Mouse (Mus musculus) spleen, adult 2 months (tissue): ENCODE results near the gene Syt14. TPM values are rescaled to one million over a fixed set of nuclear protein-coding genes. Genes with fewer than 3 reads are reported as not detected.

Experiments used
- DNase-seq, 2 experiments: peaks; one replicate each; pipeline versions ENCODE4 v3.0.0 to v3.0.0-alpha.2; 2012 to 2021; ENCODE audit warnings: low spot score in 2 of 2, low read depth in 1 of 2
- H3K27ac ChIP-seq: fragments of 200-500 bp; 2 replicates; pipeline ENCODE4 v1.5.1; 2012; ENCODE audit warnings: low read length, inconsistent platforms; ENCODE audit not compliant: insufficient read depth
- H3K27me3 ChIP-seq: fragments of 200-500 bp; 2 replicates; pipeline ENCODE4 v1.6.1; 2012; ENCODE audit warnings: mild to moderate bottlenecking, moderate library complexity, low read length, inconsistent platforms; ENCODE audit not compliant: control insufficient read depth, insufficient read depth
- H3K36me3 ChIP-seq: fragments of 200-500 bp; 2 replicates; pipeline ENCODE4 v1.6.1; 2012; ENCODE audit warnings: mild to moderate bottlenecking, low read length, inconsistent platforms; ENCODE audit not compliant: control insufficient read depth, insufficient read depth
- H3K4me1 ChIP-seq: fragments of 200-500 bp; 2 replicates; pipeline ENCODE4 v1.6.1; 2011; ENCODE audit warnings: inconsistent platforms; ENCODE audit not compliant: control insufficient read depth, insufficient read depth, insufficient read length
- H3K4me3 ChIP-seq: fragments of 200-500 bp; 2 replicates; pipeline ENCODE4 v1.5.1; 2011; ENCODE audit warnings: mild to moderate bottlenecking, inconsistent platforms; ENCODE audit not compliant: insufficient read depth, insufficient read length; ENCODE audit errors: extremely low read depth
- CTCF ChIP-seq: fragments of 200-500 bp; IDR thresholded peaks from 2 replicates; pipeline ENCODE4 v1.5.1; 2011; ENCODE audit warnings: mild to moderate bottlenecking, inconsistent platforms; ENCODE audit not compliant: insufficient read depth, insufficient read length, insufficient replicate concordance; ENCODE audit errors: extremely low read depth
- POLR2A ChIP-seq: fragments of 200-500 bp; IDR thresholded peaks from 2 replicates; pipeline ENCODE4 v1.6.1; 2011; ENCODE audit warnings: low read depth, low read length, inconsistent platforms
- WGBS: fragments of 180-500 bp; shearing (Covaris S2); methylation state at CpG from one replicate; pipeline ENCODE4 v1.1.7; 2018; 5-methylcytosine and 5-hydroxymethylcytosine counted together
- polyA plus RNA-seq: library from polyadenylated mRNA; depleted of rRNA; stranded (reverse); fragments of >200 nt; gene quantifications from 2 replicates; pipeline ENCODE4 v1.2.3, GENCODE M21; 2012

Syt14 gene
- polyA plus RNA-seq, 1 experiment: 0.08 TPM

GRCm38 (mm10) chr1:192993491-192993890 is 42.1 kb downstream of the Syt14 start:
- H3K4me3 ChIP-seq: no peak overlapping the region
- DNase-seq: no peak

GRCm38 (mm10) chr1:192987203-192987602 is 48.4 kb downstream of the Syt14 start:
- Histone ChIP-seq H3K27ac (no peak overlapping the region), H3K27me3 (no peaks in the 10 kb centered on the region), H3K4me3 (no peak overlapping the region), H3K36me3 (no peaks in the 10 kb centered on the region), H3K4me1 (no peaks in the 10 kb centered on the region)
- DNase-seq: no peak
- 93% methylated on average over 3 of the region's 3 CpGs for WGBS
- no peak for TF ChIP-seq CTCF
- no peak for TF ChIP-seq POLR2A

More at GRCm38 (mm10) chr1:192993491-192993890, 42.1 kb downstream of the Syt14 start:
- no peaks in the 10 kb centered on the region for H3K27me3 ChIP-seq
- no peak for TF ChIP-seq CTCF
- TF ChIP-seq POLR2A: no peak
- no peaks in the 10 kb centered on the region for H3K36me3 ChIP-seq
- no peaks in the 10 kb centered on the region for H3K4me1 ChIP-seq
- H3K27ac ChIP-seq: no peak overlapping the region

GRCm38 (mm10) chr1:192986481-192986880 is 49.1 kb downstream of the Syt14 start:
- H3K27me3 ChIP-seq: no peaks in the 10 kb centered on the region
- no peaks in the 10 kb centered on the region for H3K36me3 ChIP-seq
- H3K4me1 ChIP-seq: no peaks in the 10 kb centered on the region
- DNase-seq: no peak
- no peak overlapping the region for H3K4me3 ChIP-seq
- H3K27ac ChIP-seq: no peak overlapping the region
- no peak for TF ChIP-seq CTCF
- TF ChIP-seq POLR2A: no peak
- WGBS: 82% methylated on average over 3 of the region's 3 CpGs

GRCm38 (mm10) chr1:192984333-192984732 is 51.2 kb downstream of the Syt14 start:
- no peaks in the 10 kb centered on the region for H3K36me3 ChIP-seq
- WGBS: 84% methylated on average over 4 of the region's 4 CpGs
- TF ChIP-seq CTCF: no peak
- no peak for TF ChIP-seq POLR2A
- H3K27me3 ChIP-seq: no peaks in the 10 kb centered on the region
- no peak overlapping the region for H3K4me3 ChIP-seq
- DNase-seq: no peak
- H3K27ac ChIP-seq: no peak overlapping the region
- H3K4me1 ChIP-seq: no peaks in the 10 kb centered on the region

- 89% methylated on average over 3 of the region's 3 CpGs for WGBS
- no peaks in the 10 kb centered on the region for H3K36me3 ChIP-seq
Measured at GRCm38 (mm10) chr1:192981658-192982057, 53.9 kb downstream of the Syt14 start.

GRCm38 (mm10) chr1:192981120-192981519 is 54.5 kb downstream of the Syt14 start:
- Histone ChIP-seq H3K27me3 (no peaks in the 10 kb centered on the region), H3K27ac (no peak overlapping the region), H3K4me1 (no peaks in the 10 kb centered on the region), H3K4me3 (no peak overlapping the region), H3K36me3 (no peaks in the 10 kb centered on the region)
- TF ChIP-seq CTCF (no peak), POLR2A (no peak)
- no peak for DNase-seq
- 64% methylated on average over 1 of the region's 1 CpGs for WGBS

More at GRCm38 (mm10) chr1:192981658-192982057, 53.9 kb downstream of the Syt14 start:
- no peaks in the 10 kb centered on the region for H3K27me3 ChIP-seq
- TF ChIP-seq POLR2A: no peak
- no peak for TF ChIP-seq CTCF
- DNase-seq: no peak
- H3K27ac ChIP-seq: no peak overlapping the region
- H3K4me1 ChIP-seq: no peaks in the 10 kb centered on the region
- no peak overlapping the region for H3K4me3 ChIP-seq

GRCm38 (mm10) chr1:192962323-192962722 is 73.3 kb downstream of the Syt14 start:
- DNase-seq: no peak
- WGBS: 90% methylated on average over 5 of the region's 5 CpGs
- no peaks in the 10 kb centered on the region for H3K36me3 ChIP-seq
- H3K4me3 ChIP-seq: no peak overlapping the region
- no peaks in the 10 kb centered on the region for H3K4me1 ChIP-seq
- no peak overlapping the region for H3K27ac ChIP-seq
- TF ChIP-seq POLR2A (no peak), CTCF (no peak)
- H3K27me3 ChIP-seq: no peaks in the 10 kb centered on the region
